Mouse (Mus musculus): ENCODE results near the gene Mthfr.

DNA sequence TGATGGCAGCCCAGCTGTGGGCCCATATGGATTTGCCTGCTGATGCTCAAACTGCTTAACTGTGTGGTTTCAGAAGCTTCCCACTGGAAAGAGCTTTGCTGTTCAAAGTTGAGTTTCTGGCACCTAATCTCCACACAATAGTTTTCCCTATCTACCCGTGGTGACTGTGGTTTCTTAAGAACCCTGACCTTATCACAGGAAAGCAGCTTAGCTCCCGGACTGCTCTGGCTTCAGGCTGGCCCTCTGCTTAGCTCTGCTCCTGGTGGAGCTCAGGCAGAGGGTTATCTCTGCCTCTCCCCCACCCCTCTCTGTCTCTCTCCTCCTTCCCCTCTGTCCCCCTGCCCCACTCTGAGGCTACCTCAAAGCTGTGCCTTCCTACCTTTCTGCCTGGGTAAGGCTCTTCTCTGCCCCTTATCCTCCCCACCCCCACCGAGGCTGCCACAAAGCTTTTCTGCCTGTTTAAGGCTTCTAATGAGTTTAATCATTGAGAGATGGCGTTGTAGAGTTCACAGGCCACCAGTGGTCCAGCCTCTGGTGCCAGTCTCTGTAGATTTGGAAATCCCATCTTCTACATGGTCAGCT is 7.7 kb downstream of the Mthfr start:
- TF ChIP-seq ZC3H11A (IDR thresholded peaks at IDR 0.05; ENCODE audit: borderline replicate concordance, low read depth, low read length) (no peak), CHD2 (IDR thresholded peaks at IDR 0.05; ENCODE audit: low read depth, low read length) (no peak)

Measured in ES-E14 (cell line).